Mouse (Mus musculus) midbrain, embryonic 13.5 days (tissue): Measurements from ENCODE around the gene Calml3. TPM values are rescaled to one million over a fixed set of nuclear protein-coding genes. Genes with fewer than 3 reads are reported as not detected.

ENCODE experiments used
- ATAC-seq: fragments of 200-750 bp; cut with Nextera tagmentation; 2 replicates; pipeline ENCODE4 v1.8.0; 2017; ENCODE audit warnings: mild to moderate bottlenecking, moderate TSS enrichment, moderate library complexity
- H3K27ac ChIP-seq: fragments of 300-500 bp; sonication (generic); 2 replicates; pipeline ENCODE4 v1.5.1; 2015; ENCODE audit warnings: inconsistent platforms, mild to moderate bottlenecking, moderate library complexity
- H3K27me3 ChIP-seq: fragments of 300-500 bp; sonication (generic); 2 replicates; pipeline ENCODE4 v1.6.1; 2015; ENCODE audit warnings: mild to moderate bottlenecking, inconsistent platforms
- H3K36me3 ChIP-seq: fragments of 300-500 bp; sonication (generic); 2 replicates; pipeline ENCODE4 v1.6.1; 2015; ENCODE audit warnings: mild to moderate bottlenecking, inconsistent platforms
- H3K4me1 ChIP-seq: fragments of 300-500 bp; sonication (generic); replicated peaks from 2 replicates; pipeline ENCODE4 v1.6.1; 2015; ENCODE audit warnings: inconsistent platforms
- H3K4me2 ChIP-seq: fragments of 300-500 bp; sonication (generic); replicated peaks from 2 replicates; pipeline ENCODE4 v1.6.1; 2015; ENCODE audit warnings: moderate library complexity, mild to moderate bottlenecking, inconsistent platforms
- H3K4me3 ChIP-seq: fragments of 300-500 bp; sonication (generic); replicated peaks from 2 replicates; pipeline ENCODE4 v1.5.1; 2015; ENCODE audit warnings: mild to moderate bottlenecking, inconsistent platforms
- H3K9ac ChIP-seq: fragments of 300-500 bp; sonication (generic); replicated peaks from 2 replicates; pipeline ENCODE4 v1.6.1; 2015; ENCODE audit warnings: mild to moderate bottlenecking, inconsistent platforms
- H3K9me3 ChIP-seq: fragments of 300-500 bp; sonication (generic); 2 replicates; pipeline ENCODE4 v1.6.1; 2016; ENCODE audit warnings: mild to moderate bottlenecking, inconsistent platforms
- WGBS: fragments of 180-500 bp; shearing (Covaris S2); methylation state at CpG from one replicate; pipeline ENCODE4 v1.1.7; 2015; 5-methylcytosine and 5-hydroxymethylcytosine counted together
- polyA plus RNA-seq: library from polyadenylated mRNA; unstranded; fragments of >200 nt; fragmentation: Nextera tagmentation; extraction: Ambion mirVana; gene quantifications from 2 replicates; pipeline ENCODE4 v1.2.1, GENCODE M21; 2015

Calml3 gene
- polyA plus RNA-seq, 1 experiment from 2014 or later: not detected

DNA sequence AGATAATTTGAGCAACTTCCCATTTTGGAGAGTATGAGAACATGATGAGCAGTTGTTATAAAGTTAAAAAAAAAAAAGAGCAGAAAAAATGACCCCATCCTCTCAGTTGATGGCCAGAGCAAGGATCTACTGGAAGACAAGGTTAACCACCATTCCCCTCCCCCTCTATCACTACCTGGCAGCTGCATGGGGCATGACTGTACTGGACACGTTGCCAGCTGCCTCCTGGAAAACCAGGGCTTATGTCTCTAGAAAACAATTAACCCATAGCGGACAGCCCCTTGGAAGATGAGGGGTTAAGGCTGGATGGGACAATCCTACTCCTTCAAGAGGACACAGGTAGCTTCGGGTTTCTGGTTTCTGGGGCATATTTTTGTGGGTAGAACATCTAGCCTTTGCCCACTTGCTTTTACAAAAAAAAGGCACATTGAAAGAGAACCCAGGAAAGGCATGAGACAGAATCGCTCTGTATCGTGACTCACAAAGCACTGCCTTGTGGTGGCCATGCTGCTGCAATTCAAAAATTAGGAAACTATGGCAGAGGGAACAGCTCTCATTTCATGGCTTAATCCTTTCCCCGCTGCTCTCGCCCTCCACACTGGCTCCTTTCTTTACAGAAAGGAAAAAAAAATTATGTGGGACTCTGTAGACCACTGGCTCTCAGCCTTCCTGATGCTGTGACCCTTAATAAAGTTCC is 3.2 kb upstream of the Calml3 start:
- ATAC-seq: no peak
- H3K4me1 ChIP-seq: no peaks in the 10 kb centered on the region
- H3K36me3 ChIP-seq: no peaks in the 10 kb centered on the region
- H3K9me3 ChIP-seq: no peaks in the 10 kb centered on the region
- no peak overlapping the region for H3K9ac ChIP-seq
- no peak overlapping the region for H3K4me3 ChIP-seq
- WGBS: 74% methylated on average over 7 of the region's 7 CpGs
- H3K27ac ChIP-seq: no peak overlapping the region
- no peak overlapping the region for H3K4me2 ChIP-seq
- H3K27me3 ChIP-seq: no peaks in the 10 kb centered on the region

DNA sequence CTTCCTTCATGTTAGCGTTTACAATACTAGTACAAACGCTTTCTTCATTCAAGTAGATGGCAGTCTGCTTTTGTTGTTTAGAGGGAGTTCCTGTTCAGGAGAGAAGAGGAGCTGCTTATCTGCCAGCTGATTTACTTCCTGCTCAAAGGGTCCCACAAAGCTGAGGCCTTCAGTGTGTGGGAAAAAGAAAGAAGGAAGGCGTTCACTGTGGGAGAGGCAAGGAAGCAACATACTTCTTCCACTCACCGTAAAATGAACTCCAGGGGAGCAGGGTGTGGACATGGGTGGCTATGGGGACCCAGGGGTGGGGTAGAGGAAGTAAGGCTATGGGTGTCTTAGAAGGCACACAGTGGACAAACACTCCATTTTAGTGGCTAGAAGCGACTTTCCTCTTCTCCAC is 1.5 kb upstream of the Calml3 start:
- no peak for ATAC-seq
- H3K27me3 ChIP-seq: no peaks in the 10 kb centered on the region
- 80% methylated on average over 5 of the region's 5 CpGs for WGBS
- no peaks in the 10 kb centered on the region for H3K9me3 ChIP-seq
- no peaks in the 10 kb centered on the region for H3K36me3 ChIP-seq
- no peak overlapping the region for H3K9ac ChIP-seq
- no peak overlapping the region for H3K4me3 ChIP-seq
- H3K4me1 ChIP-seq: no peaks in the 10 kb centered on the region
- H3K4me2 ChIP-seq: no peak overlapping the region
- no peak overlapping the region for H3K27ac ChIP-seq

DNA sequence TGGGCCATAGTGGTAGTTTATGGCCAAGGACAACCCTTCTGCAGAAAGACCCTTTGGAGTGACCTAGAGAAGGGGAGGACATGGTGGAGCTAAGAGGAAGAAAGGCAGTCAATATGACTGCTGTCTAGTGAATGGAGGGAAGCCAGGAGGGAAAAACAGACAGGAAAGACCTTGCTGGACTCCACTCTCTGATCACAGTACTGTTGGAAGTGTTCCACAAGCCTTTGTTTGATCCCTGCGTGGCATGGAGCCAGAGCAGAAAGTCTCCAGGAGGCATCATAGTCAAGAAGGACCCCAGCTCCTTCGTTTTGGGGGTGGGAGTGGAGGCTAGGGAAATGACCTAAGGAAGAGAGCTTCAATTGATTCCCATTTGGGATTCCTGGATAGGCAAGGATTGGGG is 1.0 kb upstream of the Calml3 start:
- H3K9me3 ChIP-seq: no peaks in the 10 kb centered on the region
- H3K4me2 ChIP-seq: no peak overlapping the region
- no peaks in the 10 kb centered on the region for H3K4me1 ChIP-seq
- H3K4me3 ChIP-seq: no peak overlapping the region
- ATAC-seq: no peak
- H3K36me3 ChIP-seq: no peaks in the 10 kb centered on the region
- no peaks in the 10 kb centered on the region for H3K27me3 ChIP-seq
- 65% methylated on average over 2 of the region's 2 CpGs for WGBS
- H3K27ac ChIP-seq: no peak overlapping the region
- no peak overlapping the region for H3K9ac ChIP-seq

DNA sequence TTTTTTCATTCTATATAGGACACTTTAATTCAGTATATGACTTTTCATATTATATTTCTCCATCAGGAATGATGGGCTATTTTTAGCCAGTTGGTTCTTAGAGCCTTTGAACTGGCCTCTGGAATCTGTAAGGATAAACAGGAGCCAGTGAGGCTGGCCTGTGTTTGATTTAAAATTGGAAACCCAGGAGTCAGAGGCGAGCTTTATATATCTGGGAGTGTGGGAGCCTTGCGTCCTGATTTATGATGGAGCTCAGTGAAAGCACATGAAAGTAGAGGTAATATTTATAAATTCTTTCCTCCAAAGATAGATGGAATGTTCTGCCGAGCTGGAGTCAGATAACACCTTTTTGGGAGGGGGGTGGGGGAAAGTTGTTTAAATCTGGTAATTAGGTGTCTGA is 4.7 kb downstream of the Calml3 start:
- Histone ChIP-seq H3K4me1 (no peaks in the 10 kb centered on the region), H3K9me3 (no peaks in the 10 kb centered on the region), H3K4me3 (no peak overlapping the region), H3K27me3 (no peaks in the 10 kb centered on the region), H3K36me3 (no peaks in the 10 kb centered on the region), H3K4me2 (no peak overlapping the region), H3K27ac (no peak overlapping the region), H3K9ac (no peak overlapping the region)
- ATAC-seq: no peak
- 86% methylated on average over 3 of the region's 3 CpGs for WGBS

DNA sequence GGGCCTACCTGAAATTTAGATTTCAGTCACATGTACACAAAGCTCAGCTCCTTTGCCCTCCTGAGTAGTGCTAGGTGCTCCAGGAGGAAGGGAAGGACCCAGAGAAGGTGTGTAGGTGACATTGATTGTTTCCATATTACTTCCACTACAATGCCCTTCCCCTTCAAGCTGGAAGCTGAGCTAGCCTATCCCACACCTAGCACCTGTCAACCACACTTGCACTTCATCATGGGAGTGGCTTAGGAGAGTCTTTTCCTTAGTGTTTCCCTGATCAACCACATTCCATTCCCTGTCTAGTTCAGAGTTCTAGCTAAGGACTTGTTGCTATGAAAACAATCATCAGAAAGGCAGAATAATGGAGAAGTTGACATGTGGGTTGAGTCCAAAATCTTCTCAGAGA is 5.4 kb downstream of the Calml3 start:
- no peak for ATAC-seq
- Histone ChIP-seq H3K9me3 (no peaks in the 10 kb centered on the region), H3K4me2 (no peak overlapping the region), H3K4me1 (no peaks in the 10 kb centered on the region), H3K27me3 (no peaks in the 10 kb centered on the region), H3K4me3 (no peak overlapping the region), H3K9ac (no peak overlapping the region), H3K27ac (no peak overlapping the region), H3K36me3 (no peaks in the 10 kb centered on the region)

DNA sequence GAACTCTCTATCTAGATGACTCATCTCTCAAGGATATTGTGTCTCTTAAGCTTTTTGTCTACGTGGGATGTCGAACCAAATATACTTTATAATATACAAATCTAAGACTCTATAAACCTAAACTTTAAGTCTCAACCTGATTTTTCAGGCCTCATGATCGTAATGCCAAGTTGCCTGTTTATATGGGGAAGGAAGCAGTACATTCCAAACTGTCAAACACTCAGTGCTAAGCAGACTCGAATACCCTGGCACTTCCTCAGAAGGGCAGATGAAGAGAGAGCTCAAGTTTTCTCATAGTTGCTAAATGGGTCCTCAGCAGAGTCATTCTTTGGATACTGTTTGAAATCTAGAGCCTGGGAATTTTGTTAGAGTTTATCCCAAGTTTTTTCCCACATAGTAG is 7.5 kb downstream of the Calml3 start:
- Histone ChIP-seq H3K27me3 (no peaks in the 10 kb centered on the region), H3K4me1 (no peaks in the 10 kb centered on the region), H3K27ac (no peak overlapping the region), H3K4me2 (no peak overlapping the region), H3K9ac (no peak overlapping the region), H3K9me3 (no peaks in the 10 kb centered on the region), H3K4me3 (no peak overlapping the region), H3K36me3 (no peaks in the 10 kb centered on the region)
- WGBS: 91% methylated on average over 4 of the region's 4 CpGs
- ATAC-seq: no peak

DNA sequence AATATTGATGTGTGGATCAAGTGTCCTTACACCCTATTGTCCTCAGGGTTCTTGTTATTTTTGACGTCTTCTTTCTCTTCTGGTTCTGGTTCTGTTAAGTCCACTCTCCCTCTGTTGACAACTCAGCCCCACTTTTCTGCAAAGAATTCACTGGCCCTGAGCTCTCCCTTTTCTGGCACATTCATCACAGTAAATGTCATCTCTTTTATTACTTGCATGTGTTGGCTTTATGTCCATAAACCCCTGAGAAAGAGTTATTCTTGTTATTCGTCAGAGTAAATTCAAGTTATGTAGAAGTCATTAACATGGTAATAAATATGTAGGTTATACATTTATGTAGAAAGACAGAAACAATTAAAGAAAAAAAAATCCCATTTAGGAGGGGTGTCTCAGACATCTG is 14.6 kb downstream of the Calml3 start:
- no peaks in the 10 kb centered on the region for H3K9me3 ChIP-seq
- no peak overlapping the region for H3K4me2 ChIP-seq
- no peak overlapping the region for H3K27ac ChIP-seq
- no peaks in the 10 kb centered on the region for H3K36me3 ChIP-seq
- no peaks in the 10 kb centered on the region for H3K4me1 ChIP-seq
- 81% methylated on average over 2 of the region's 2 CpGs for WGBS
- no peak overlapping the region for H3K9ac ChIP-seq
- H3K27me3 ChIP-seq: no peaks in the 10 kb centered on the region
- no peak overlapping the region for H3K4me3 ChIP-seq
- no peak for ATAC-seq

DNA sequence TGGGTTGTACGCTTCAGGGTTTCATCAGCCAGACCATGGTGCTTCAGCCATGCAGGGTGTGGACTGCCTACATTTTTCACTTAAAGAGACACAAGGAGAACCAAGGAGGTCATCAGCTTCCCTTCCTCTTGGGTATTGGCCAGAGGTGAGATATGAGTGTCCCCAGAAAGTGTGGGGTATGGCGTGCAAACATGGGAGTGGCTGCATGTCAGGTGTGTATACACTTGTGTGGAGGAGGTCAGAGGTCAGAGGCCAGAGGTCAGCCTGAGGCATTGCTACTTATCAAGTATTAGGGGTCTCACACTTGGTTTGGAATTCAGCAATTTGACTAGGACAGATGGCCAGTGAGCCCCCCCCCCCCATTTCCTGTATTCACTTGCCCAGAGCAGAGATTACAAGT is 15.5 kb downstream of the Calml3 start:
- ATAC-seq: no peak
- no peaks in the 10 kb centered on the region for H3K27me3 ChIP-seq

DNA sequence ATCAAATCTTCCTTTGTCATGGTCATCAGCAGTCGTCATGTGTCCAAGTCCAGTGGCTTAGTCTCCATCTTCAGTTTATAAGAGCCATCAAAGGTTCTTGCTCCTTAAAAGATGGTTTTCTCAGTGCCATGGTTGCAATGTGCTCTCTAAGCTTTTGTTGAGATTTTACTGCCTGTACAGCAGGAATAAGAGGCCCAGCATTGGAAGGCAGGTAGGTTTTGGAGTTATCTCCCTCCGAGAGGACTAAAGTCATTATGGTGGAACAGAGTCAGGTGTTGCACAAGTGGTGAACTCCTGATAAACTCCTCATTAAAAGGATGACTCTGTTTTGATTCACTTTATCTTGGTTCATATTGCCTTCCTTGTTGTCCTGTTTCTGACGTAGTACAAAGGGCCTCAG is 16.5 kb downstream of the Calml3 start:
- ATAC-seq: no peak
- WGBS: 87% methylated on average over 3 of the region's 3 CpGs
- no peak overlapping the region for H3K9ac ChIP-seq
- no peaks in the 10 kb centered on the region for H3K27me3 ChIP-seq
- H3K9me3 ChIP-seq: no peaks in the 10 kb centered on the region
- H3K4me2 ChIP-seq: no peak overlapping the region
- H3K4me3 ChIP-seq: no peak overlapping the region
- H3K27ac ChIP-seq: no peak overlapping the region
- H3K4me1 ChIP-seq: peaks cover 1% of the 10 kb centered on the region; the same call in 1 of the 2 replicates
- H3K36me3 ChIP-seq: no peaks in the 10 kb centered on the region

More for the DNA sequence above, 15.5 kb downstream of the Calml3 start:
- Histone ChIP-seq H3K36me3 (no peaks in the 10 kb centered on the region), H3K4me1 (no peaks in the 10 kb centered on the region), H3K9ac (no peak overlapping the region), H3K27ac (no peak overlapping the region), H3K4me2 (no peak overlapping the region), H3K9me3 (no peaks in the 10 kb centered on the region), H3K4me3 (no peak overlapping the region)
- 88% methylated on average over 2 of the region's 2 CpGs for whole genome bisulfite sequencing

DNA sequence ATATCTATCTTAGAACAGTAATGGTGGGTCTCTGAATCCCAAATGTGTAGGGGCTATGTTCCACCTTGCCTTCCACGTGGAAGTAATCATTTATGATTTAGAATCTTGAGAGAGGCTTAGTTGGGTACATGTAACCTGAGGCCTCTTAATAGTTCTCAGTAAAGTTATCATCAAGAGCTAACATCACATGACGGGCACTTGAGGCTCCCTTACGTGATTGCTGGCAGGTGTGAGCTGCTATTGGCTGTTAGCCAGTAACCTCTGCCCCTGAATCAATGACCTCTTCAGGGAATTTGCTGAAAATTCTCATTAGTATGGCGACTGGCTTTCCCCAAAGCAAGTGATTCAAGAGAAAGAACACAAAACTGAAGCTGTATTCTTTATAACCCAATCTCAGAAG is 17.0 kb downstream of the Calml3 start:
- Histone ChIP-seq H3K36me3 (no peaks in the 10 kb centered on the region), H3K4me2 (no peak overlapping the region), H3K27ac (no peak overlapping the region), H3K9ac (no peak overlapping the region), H3K4me1 (peaks cover 4% of the 10 kb centered on the region; the same call in 1 of the 2 replicates), H3K27me3 (no peaks in the 10 kb centered on the region), H3K9me3 (no peaks in the 10 kb centered on the region), H3K4me3 (no peak overlapping the region)
- no peak for ATAC-seq
- WGBS: 72% methylated on average over 4 of the region's 4 CpGs

DNA sequence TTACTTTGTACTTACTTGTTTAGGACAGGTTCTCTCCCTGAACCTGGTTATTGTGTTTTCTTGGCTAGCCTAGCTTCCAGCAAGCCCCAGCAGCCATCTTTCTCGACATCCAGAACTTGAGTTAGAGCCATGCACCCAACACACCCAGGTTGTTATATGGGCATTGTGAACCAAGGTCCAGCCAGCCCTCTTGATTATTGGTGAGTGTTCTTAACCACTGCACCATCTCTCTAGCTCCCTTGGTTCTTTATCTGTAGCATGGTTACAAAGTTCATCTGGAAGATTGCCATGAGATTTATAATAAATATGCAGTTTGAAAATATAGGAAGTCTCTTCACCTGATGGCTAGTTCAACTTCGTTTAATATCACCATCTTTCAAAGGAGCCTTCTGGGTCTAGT is 20.5 kb downstream of the Calml3 start:
- Histone ChIP-seq H3K4me3 (no peak overlapping the region), H3K4me1 (peaks cover 4% of the 10 kb centered on the region; the same call in 1 of the 2 replicates), H3K27me3 (no peaks in the 10 kb centered on the region), H3K4me2 (no peak overlapping the region), H3K27ac (no peak overlapping the region), H3K9ac (no peak overlapping the region), H3K9me3 (no peaks in the 10 kb centered on the region), H3K36me3 (no peaks in the 10 kb centered on the region)
- ATAC-seq: no peak
- WGBS: 83% methylated on average over 2 of the region's 2 CpGs

DNA sequence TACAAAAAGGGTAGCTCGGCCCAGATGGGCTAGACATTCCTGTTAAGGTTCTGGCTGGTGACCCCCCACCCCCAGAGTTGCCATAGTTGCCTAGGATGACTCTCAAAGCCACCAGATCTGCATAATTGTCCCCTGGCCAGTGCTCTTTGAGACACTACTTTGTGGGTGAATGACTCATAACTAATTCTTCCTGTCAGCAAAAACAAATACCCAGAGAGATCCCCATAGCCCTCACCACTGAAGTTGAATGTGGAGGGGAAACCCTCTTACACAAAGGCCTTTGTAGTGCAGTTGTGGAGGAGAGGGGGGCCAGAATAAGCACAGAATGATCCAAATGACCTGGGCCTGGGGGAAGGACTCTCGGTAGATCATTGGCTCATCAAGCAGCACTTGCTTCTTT is 21.6 kb downstream of the Calml3 start:
- H3K4me1 ChIP-seq: peaks cover 4% of the 10 kb centered on the region; the same call in 1 of the 2 replicates
- no peak overlapping the region for H3K4me3 ChIP-seq
- no peak overlapping the region for H3K4me2 ChIP-seq
- H3K27ac ChIP-seq: no peak overlapping the region
- H3K36me3 ChIP-seq: no peaks in the 10 kb centered on the region
- no peak overlapping the region for H3K9ac ChIP-seq
- H3K9me3 ChIP-seq: no peaks in the 10 kb centered on the region
- 18% methylated on average over 2 of the region's 2 CpGs for WGBS
- no peaks in the 10 kb centered on the region for H3K27me3 ChIP-seq
- no peak for ATAC-seq

DNA sequence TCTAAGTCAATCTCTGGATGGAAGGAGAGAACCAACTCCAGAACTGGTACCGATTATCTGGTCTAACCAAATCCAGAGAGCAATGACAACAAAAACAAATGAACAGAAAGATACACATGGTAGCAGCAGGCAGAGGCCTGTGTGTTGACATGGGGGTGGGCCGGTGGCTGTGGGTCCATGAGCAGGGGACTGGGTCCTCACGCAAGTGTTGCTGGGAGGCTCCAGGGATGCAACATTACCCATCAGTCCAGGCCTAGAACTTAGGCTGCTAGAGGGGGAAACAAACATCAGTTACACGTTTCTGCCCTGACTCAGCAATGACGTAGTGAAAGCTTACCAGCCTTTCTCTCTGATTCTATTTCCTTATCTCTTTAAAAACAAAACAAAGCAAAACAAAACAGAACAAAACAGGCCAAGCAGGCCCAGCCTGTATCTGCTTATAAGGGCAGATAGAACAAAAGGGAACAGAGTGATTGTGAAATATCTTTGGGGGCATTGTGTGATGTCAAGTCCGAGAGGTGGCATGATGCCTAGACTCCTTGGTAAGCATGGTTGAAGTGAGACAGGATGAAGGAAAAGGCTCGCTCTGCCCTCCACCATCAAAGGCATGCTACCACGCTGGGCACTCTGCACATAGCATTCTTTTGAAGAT is 24.4 kb downstream of the Calml3 start:
- ATAC-seq: no peak
- H3K27me3 ChIP-seq: no peaks in the 10 kb centered on the region
- no peak overlapping the region for H3K9ac ChIP-seq
- no peaks in the 10 kb centered on the region for H3K36me3 ChIP-seq
- peaks cover 4% of the 10 kb centered on the region; the same call in 1 of the 2 replicates for H3K4me1 ChIP-seq
- WGBS: 91% methylated on average over 8 of the region's 8 CpGs
- no peaks in the 10 kb centered on the region for H3K9me3 ChIP-seq
- H3K27ac ChIP-seq: no peak overlapping the region
- H3K4me3 ChIP-seq: no peak overlapping the region
- H3K4me2 ChIP-seq: no peak overlapping the region
